Mouse (Mus musculus) C2C12 (cell line): ENCODE data around the gene Rap1gds1. TPM values are rescaled to one million over a fixed set of nuclear protein-coding genes. Genes with fewer than 3 reads are reported as not detected.

Source experiments
- H3K27me3 ChIP-seq: one replicate; pipeline ENCODE4 v1.6.1; 2011; ENCODE audit not compliant: control insufficient read depth, insufficient read depth, insufficient read length
- H3K36me3 ChIP-seq: one replicate; pipeline ENCODE4 v1.6.1; 2011; ENCODE audit not compliant: control insufficient read depth, insufficient read depth
- H3K4me3 ChIP-seq: one replicate; pipeline ENCODE4 v1.5.1; 2011; ENCODE audit warnings: mild to moderate bottlenecking, control low read depth; ENCODE audit not compliant: poor library complexity, insufficient read depth, severe bottlenecking
- H3K79me2 ChIP-seq: one replicate; pipeline ENCODE4 v1.6.1; 2011; ENCODE audit not compliant: control insufficient read depth, insufficient read depth
- H3K79me3 ChIP-seq: one replicate; pipeline ENCODE4 v1.6.1; 2011; ENCODE audit warnings: low read depth, control low read depth
- H3ac ChIP-seq: one replicate; pipeline ENCODE3; 2011; ENCODE audit warnings: low read depth; ENCODE audit not compliant: control insufficient read depth, insufficient read length
- CEBPB ChIP-seq: IDR thresholded peaks from one replicate; pipeline ENCODE4 v1.6.1; 2011; ENCODE audit warnings: low read depth, mild to moderate bottlenecking, control low read depth, moderate library complexity
- CTCF ChIP-seq: IDR thresholded peaks from one replicate; pipeline ENCODE4 v1.5.1; 2011; ENCODE audit not compliant: control insufficient read depth, insufficient read depth, insufficient read length
- FOSL1 ChIP-seq: IDR thresholded peaks from one replicate; pipeline ENCODE4 v1.8.0; 2011; ENCODE audit warnings: mild to moderate bottlenecking, low read length; ENCODE audit not compliant: poor library complexity, insufficient read depth, severe bottlenecking
- MAX ChIP-seq: IDR thresholded peaks from one replicate; pipeline ENCODE4 v1.6.1; 2011; ENCODE audit warnings: mild to moderate bottlenecking, control low read depth
- MYOD1 ChIP-seq: IDR thresholded peaks from one replicate; pipeline ENCODE4 v1.6.1; 2011; ENCODE audit warnings: low read depth; ENCODE audit not compliant: control insufficient read depth, insufficient read length
- MYOG ChIP-seq: IDR thresholded peaks from one replicate; pipeline ENCODE4 v1.6.1; 2011; ENCODE audit not compliant: control insufficient read depth, insufficient read length; ENCODE audit errors: extremely low read depth
- USF1 ChIP-seq: IDR thresholded peaks from one replicate; pipeline ENCODE4 v1.6.1; 2011; ENCODE audit warnings: low read depth, mild to moderate bottlenecking, control low read depth, moderate library complexity
- polyA plus RNA-seq: library from polyadenylated mRNA; unstranded; fragments of >200 nt; fragmentation: generic; extraction: Trizol; gene quantifications from one replicate; pipeline ENCODE4 v1.2.1, GENCODE M21; 2012; ENCODE audit warnings: missing spikeins

The Rap1gds1 gene
- polyA plus RNA-seq, 1 experiment: 29.1 TPM

DNA sequence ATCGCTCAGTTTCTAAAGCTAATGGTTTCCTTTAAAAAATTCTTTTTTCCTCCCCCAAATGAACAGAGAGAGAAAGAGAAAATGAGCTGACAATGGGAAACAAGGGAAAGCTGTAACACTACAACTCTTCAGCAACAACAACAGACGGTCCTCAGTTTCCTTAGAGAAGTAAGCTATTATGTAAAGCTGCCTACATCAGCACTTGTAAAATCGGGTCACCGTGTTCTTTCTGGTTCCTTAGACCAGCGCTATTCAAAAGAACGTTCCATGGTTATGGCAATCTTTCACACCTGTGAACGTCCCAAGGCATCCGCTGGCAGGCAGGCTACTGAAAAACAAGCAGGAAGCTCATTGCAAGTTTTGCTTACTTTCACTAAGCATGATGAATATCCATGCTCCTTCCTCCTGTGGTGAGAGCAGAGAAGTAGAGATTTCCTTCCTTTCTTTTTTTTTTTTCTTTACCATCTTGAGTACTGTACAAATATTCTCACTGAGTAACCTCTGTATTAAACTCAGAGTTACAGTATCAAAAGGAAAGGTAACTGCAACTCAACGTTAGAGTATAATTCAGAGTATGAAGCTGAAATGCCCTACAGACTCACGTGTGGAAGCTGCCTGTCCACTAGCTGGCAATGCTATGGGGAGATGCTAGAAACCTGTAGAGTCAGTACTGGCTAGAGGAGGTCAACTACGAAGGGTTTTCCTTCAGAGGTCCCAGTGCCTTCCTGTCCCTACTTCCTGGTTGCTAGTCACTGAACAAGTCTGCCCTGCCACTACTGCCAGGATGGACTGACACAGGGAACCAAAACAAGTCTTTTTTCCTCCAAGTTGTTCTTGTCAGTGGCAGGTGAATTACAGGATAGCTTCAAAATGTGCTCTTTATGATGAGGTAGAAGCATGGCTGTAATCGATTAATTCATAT, 26.0 kb downstream of the Rap1gds1 start:
- TF ChIP-seq MYOD1 (no peak), MAX (no peak), MYOG (no peak), CEBPB (no peak), CTCF (no peak), USF1 (no peak), FOSL1 (no peak)
- Histone ChIP-seq H3K36me3 (peaks cover 19% of the 10 kb centered on the region), H3K27me3 (no peaks in the 10 kb centered on the region), H3K79me3 (peaks cover 32% of the 10 kb centered on the region), H3ac (no peak overlapping the region), H3K79me2 (peaks cover 49% of the 10 kb centered on the region), H3K4me3 (no peak overlapping the region)

DNA sequence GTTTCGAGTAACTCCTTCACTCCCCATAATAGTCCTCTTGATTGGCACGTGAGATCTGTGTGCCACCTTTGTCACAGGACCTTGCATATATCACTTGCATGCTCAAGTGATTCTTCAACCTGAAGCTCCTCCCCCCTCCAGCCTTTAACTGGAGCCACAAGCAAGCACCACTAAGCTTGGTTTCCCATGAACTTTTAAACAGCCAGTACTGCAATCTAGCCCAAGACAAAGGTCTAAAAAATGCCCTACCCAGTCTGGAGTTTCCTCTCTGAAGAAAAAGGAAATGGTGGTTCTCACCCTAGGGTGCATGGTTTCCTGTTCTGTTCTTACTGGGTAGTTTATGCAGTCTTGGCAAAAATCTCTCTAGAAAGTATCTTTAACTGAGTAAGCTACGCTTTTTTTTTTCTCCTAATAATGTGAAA, 32.6 kb downstream of the Rap1gds1 start:
- H3K27me3 ChIP-seq: no peaks in the 10 kb centered on the region
- H3K79me2 ChIP-seq: peaks cover 51% of the 10 kb centered on the region
- H3K36me3 ChIP-seq: peaks cover 3% of the 10 kb centered on the region
- H3ac ChIP-seq: no peak overlapping the region
- H3K4me3 ChIP-seq: no peak overlapping the region
- TF ChIP-seq MAX: no peak
- TF ChIP-seq FOSL1: no peak
- TF ChIP-seq CEBPB: no peak
- TF ChIP-seq CTCF: no peak
- no peak for TF ChIP-seq USF1
- no peak for TF ChIP-seq MYOG
- TF ChIP-seq MYOD1: no peak
- peaks cover 23% of the 10 kb centered on the region for H3K79me3 ChIP-seq

DNA sequence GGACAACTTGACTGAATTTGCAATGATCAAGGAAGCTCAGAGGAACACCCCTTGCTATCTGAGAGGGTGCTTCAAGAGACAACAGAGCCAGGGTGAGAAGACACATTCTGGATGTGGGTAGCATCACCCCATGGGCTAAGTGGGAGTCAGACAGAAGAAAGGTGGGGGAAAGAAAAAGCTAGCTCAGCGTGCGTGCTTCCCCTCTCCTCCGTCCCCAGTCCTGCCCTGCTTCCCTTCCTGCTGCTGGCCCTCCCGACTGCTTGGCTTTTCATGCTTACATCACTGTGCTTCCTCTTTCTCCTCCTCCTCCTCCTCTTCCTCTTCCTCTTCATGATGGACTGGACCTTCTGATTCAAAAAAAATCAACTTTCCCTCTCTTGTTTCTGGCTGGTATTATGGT, 33.1 kb downstream of the Rap1gds1 start:
- peaks cover 20% of the 10 kb centered on the region for H3K79me3 ChIP-seq
- H3ac ChIP-seq: no peak overlapping the region
- H3K27me3 ChIP-seq: no peaks in the 10 kb centered on the region
- peaks cover 3% of the 10 kb centered on the region for H3K36me3 ChIP-seq
- H3K4me3 ChIP-seq: no peak overlapping the region
- peaks cover 56% of the 10 kb centered on the region for H3K79me2 ChIP-seq
- no peak for TF ChIP-seq USF1
- TF ChIP-seq MAX: no peak
- no peak for TF ChIP-seq MYOG
- TF ChIP-seq MYOD1: no peak
- no peak for TF ChIP-seq CEBPB
- TF ChIP-seq CTCF: no peak
- TF ChIP-seq FOSL1: no peak

DNA sequence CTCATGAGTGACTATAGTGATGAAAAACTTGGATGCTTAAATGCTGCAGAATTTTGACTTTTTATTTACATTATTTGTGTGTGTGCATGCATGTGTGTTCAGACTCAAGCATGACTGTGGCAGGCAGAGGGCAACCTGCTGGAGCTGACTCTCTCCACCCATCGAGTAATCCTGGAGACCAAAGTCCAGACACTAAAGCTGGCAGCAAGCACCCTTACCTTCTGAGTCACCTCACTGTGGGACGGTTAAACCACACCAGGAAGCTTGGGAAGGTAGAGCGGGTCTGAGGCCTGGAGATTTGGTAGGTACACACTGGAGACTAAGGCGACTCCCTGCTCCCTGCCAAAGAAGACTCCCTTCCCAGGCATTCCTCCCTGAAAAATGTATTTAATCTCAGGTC, 38.0 kb downstream of the Rap1gds1 start:
- Histone ChIP-seq H3ac (no peak overlapping the region), H3K4me3 (no peak overlapping the region), H3K36me3 (peaks cover 11% of the 10 kb centered on the region), H3K79me2 (peaks cover 38% of the 10 kb centered on the region), H3K27me3 (no peaks in the 10 kb centered on the region), H3K79me3 (peaks cover 12% of the 10 kb centered on the region)
- TF ChIP-seq FOSL1: no peak
- TF ChIP-seq CTCF: no peak
- TF ChIP-seq MYOD1: no peak
- TF ChIP-seq MAX: no peak

DNA sequence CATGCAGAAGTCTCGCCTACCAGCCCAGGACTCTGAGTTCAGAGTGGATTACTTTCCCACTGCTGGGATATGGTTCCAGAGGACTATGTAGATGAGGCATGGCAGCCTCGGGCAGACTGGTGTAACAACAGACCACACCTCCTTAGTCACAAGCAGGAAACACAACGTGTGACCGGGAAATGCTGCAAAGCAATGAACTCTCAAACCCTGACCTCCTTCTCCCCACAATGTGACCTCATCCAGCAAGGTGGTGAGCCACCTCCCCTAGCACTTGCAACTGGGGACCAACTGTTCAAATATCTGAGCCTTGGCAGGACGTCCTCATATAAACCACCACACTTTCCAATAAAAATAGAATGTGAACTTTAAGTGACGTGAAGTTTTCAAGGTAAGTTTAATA, 41.8 kb downstream of the Rap1gds1 start:
- Histone ChIP-seq H3ac (no peak overlapping the region), H3K27me3 (no peaks in the 10 kb centered on the region), H3K4me3 (no peak overlapping the region), H3K36me3 (peaks cover 11% of the 10 kb centered on the region), H3K79me2 (peaks cover 43% of the 10 kb centered on the region), H3K79me3 (peaks cover 13% of the 10 kb centered on the region)
- no peak for TF ChIP-seq MYOG
- no peak for TF ChIP-seq CTCF
- no peak for TF ChIP-seq USF1
- TF ChIP-seq MAX: no peak
- no peak for TF ChIP-seq FOSL1
- TF ChIP-seq CEBPB: no peak
- TF ChIP-seq MYOD1: no peak

DNA sequence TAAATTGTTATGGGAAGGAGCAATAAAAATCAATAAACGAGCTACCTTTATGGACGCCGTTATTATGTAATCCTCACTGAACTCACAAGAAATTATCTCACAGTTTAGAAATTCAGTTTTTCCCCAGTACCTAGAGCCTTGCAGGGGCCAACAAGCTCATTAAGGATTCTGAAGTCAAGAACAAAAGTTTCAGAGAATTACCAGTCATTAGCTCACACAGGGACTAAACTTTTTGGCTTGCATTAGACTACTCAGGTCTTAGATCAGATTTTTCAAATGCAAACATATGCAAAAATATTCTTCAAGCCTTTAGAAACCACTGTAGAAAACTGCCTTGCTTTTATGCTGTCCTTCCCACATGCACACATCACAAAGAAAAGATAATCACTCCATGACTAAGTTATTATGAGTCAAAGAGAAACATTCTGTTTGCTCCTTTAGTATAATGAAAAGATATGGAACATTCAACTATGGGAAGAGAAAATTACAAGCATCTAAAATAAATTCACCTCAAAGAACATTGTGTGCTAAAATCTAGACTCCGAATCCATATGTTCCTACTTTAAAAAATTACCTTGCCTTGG, 44.3 kb downstream of the Rap1gds1 start:
- peaks cover 19% of the 10 kb centered on the region for H3K79me3 ChIP-seq
- H3K79me2 ChIP-seq: peaks cover 57% of the 10 kb centered on the region
- H3K4me3 ChIP-seq: no peak overlapping the region
- H3ac ChIP-seq: no peak overlapping the region
- TF ChIP-seq MAX: no peak
- no peak for TF ChIP-seq CEBPB
- TF ChIP-seq MYOD1: no peak
- no peak for TF ChIP-seq MYOG
- TF ChIP-seq USF1: no peak
- no peak for TF ChIP-seq CTCF
- TF ChIP-seq FOSL1: no peak
- peaks cover 11% of the 10 kb centered on the region for H3K36me3 ChIP-seq
- no peaks in the 10 kb centered on the region for H3K27me3 ChIP-seq
